Mouse (Mus musculus) adrenal gland, adult 8-10 months (tissue): Measurements from ENCODE around the gene Nedd4. TPM values are rescaled to one million over a fixed set of nuclear protein-coding genes. Genes with fewer than 3 reads are reported as not detected.

ENCODE experiments used
- DNase-seq: peaks from one replicate; pipeline ENCODE4 v3.0.0; 2022
- total RNA-seq, 4 experiments: library from RNA; stranded (reverse); gene quantifications; 2 replicates each; pipeline ENCODE4 v1.2.4; 2022

Gene Nedd4
- total RNA-seq, 4 experiments from 2014 or later: 380 to 518 (median 475) TPM

DNA sequence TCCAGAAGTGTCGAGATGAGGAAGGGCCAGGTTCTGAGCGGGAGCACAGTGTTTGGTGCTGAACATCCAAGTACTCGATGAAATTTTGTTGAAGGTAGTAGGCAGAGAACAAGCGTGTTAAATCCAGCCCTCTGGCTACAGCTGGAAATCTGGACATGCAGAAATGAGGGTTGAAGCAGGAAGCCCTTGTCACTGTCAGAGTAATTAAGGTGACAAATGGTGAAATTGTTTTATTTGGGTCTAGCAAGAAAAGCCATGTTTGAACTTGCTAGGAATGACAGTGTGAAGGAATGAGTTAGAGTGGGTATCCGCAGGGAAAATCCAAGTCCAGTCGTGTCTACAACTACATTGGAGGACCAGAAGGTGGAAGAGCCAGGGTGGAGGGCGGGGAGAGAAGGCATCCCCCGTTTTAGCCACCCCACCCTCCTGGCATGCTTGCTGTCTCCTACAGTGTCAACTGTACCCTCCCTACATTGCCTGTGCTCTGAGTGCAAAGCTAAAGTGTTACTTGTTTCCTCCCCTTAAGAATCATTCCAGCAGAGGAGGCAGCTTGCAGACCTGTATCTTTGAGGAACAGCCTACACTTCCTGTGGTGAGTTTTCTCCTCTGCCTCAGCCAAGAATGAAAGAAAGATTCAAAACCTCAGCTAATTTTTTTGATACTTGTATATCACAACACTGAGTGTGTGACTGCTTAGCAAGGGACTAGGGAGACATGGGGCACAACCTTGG is 62.5 kb downstream of the Nedd4 start:
- no peak for DNase-seq

- peak; percentile 32 for DNase-seq
Measured at GRCm38 (mm10) chr9:72733966-72734365, 71.8 kb downstream of the Nedd4 start.

GRCm38 (mm10) chr9:72735822-72736410 is 73.8 kb downstream of the Nedd4 start:
- no peak for DNase-seq

DNA sequence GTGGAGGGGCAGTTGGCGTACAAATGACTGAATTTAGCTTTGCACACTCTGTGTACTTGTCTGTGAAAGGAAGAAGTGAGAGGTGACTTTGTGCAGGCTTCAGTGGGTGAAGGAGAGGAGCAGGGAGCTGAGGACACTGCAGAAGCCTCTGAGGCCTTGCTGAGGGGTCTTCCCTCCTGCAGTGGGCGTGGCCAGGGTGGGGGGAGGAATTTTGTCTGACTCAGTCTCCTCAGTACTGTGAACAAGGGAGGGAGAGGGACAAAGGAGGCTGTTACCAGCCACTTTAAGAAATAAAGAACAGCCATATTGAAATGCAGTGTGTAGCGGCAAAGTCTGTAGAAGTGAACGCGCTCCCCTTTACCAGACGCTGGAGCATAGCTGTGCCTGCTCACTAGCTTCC is 79.1 kb downstream of the Nedd4 start:
- no peak for DNase-seq

DNA sequence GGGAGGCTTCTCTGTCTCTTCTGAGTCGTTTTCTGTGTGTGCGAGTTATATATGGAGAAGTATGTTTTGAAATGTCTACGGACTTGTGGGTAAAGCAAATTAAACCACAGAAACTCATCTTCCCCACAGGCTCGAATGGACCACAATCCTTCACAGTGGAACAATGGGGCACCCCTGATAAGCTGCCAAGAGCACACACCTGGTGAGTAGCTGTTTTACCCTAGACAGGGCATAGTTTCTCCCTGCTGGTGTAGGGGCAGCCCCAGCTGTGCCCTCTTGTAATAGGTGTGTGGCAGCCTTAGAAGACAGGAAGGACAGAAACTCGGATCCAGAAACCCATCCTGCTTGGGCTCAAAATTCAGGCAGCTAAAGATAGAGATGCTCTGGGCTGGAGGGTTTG is 84.1 kb downstream of the Nedd4 start:
- no peak for DNase-seq

GRCm38 (mm10) chr9:72750272-72750671 is 88.1 kb downstream of the Nedd4 start:
- no peak for DNase-seq

GRCm38 (mm10) chr9:72752656-72753055 is 90.5 kb downstream of the Nedd4 start:
- DNase-seq: no peak

- no peak for DNase-seq
Measured at GRCm38 (mm10) chr9:72753741-72754140, 91.6 kb downstream of the Nedd4 start.

DNA sequence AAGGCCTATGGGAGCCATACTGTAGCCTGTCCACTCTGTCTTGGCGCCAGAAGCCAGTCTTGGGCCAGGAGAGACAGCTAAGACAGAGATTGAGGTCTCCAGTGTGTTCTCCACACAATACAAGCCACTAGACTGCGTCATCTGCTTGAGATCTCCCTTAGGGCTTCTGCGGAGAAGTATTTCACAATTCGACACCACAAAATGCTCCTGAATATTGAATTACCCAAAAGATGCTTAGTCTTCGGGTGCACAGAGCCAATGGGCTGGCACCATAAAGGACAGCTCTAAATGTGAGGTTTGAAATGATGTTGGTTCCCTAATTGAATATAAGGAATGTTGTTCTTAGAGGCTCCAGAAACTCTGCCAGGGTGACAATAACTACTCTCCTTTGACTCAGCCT is 95.0 kb downstream of the Nedd4 start:
- no peak for DNase-seq

- DNase-seq: no peak
Measured at GRCm38 (mm10) chr9:72758705-72759131, 96.6 kb downstream of the Nedd4 start.

- DNase-seq: no peak
Measured at GRCm38 (mm10) chr9:72763050-72763718, 101.0 kb downstream of the Nedd4 start.

DNA sequence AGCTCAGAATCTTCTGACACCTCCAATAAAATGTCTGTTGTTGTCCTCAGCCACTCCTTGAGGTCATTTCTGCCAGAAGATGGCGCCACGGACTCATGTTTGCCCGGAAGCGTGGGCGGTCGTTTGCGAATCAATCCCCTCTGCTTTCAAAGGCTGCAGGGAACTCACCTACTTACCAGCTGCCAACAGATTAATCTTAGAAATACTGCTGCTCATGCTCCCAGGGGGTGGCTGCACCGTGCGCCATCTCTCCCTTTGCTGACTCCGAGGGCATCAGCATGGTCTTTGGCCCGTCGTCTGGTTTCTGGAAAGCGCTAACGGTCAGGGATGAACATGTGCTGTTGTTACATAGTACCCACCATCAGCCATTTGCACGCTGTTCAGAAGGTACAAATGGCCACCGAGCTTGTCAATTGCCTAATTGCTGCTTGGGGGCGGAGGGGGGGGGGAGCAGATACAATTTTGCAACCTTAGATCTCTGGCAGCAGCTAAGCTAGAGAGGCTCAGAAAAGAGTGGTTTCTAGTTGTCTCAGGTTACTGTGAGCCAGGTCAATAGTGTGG is 104.7 kb downstream of the Nedd4 start:
- peak; percentile 66 for DNase-seq

DNA sequence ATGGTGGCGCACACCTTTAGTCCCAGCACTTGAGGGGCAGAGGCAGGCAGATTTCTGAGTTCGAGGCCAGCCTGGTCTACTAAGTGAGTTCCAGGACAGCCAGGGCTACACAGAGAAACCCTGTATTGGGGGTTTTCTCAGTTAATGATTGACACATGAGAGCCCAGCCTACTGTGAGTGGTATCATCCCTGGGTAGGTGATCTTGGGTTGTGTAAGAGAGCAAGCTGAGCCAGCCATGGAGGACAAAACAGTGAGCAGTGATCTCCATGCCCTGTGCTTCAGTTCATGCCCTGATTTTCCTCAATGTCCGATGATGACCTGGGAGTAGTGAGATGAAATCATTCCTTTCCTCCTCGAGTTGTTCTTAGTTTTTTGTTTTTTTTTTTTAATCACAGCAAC is 112.9 kb downstream of the Nedd4 start:
- DNase-seq: no peak

DNA sequence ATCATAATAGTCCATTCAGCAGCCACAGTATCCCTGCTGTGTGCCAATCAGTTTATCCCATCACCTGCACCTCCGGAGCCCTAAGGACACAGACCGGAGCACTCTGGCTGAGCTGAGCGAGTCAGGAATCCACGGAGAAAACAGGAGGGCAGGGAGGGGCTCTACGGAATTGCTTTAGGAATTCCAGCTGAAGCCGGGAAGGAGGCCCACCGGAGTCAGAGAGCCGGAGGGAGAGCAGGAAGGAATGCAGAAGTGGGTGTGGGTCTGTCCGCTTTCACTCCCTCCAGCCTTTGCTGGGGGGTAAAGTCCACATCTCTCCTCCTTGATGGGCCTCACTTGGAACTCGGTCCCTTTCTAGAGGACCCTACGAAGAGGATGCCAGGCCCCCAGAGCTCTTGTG is 116.9 kb downstream of the Nedd4 start:
- DNase-seq: no peak

- no peak for DNase-seq
Measured at GRCm38 (mm10) chr9:72779733-72780132, 117.6 kb downstream of the Nedd4 start.

DNA sequence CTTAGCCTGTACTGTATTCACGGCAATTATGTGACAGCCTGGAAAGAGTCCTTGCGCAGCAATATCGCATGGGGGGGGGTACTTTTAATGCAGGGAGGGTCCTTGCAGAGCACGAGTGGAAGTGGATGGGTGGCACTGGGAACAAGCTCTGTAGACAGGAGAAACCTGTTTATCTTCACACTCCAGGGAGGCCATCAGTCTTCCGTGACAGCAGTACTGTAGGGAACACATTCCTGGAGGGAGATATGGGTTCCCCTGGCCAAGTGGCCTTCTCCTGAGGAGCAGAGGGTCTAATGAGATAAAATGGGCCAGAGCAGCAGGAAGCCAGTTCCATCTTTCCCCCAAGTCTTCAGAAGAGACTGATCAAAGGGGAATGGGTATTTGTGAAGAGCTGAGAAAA is 118.5 kb downstream of the Nedd4 start:
- no peak for DNase-seq

DNA sequence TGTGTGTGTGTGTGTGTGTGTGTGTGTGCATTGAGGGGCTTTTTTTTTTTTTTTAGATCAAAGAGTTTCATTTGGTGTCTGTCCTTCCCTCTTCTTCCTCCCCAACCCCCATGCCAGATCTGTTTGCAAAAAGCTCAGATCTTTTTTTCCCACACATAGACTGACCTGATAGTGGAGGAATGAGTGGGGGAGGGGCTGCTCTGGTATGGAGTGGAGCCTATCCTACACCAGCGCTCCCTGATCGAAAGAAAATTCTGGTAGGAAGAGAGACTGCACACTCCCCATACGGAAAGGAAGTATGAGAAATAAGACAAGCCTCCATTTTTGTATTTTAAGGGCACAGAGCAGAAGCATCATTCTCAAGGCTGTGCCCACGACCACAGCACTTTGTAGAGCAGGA is 119.3 kb downstream of the Nedd4 start:
- DNase-seq: no peak

- no peak for DNase-seq
Measured at GRCm38 (mm10) chr9:72782121-72782520, 120.0 kb downstream of the Nedd4 start.

DNA sequence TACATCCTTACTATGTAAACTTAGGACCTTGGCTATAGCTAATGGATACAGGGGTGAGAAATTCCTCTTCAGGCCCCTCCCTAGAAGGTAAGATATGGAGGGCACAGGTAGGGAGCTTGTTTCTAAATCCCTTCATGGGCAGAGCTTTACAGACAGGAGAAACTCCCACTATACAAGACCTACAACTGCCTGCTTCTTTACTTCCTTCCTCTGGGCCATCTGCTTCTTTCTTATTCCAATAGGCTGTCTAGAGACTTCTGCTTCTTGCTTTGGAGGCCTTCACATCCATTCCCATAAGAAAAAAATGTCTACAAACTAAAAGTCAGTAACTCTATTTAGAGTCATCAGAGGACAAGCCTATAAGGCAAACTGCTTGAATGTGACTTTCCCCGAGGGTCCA is 125.6 kb downstream of the Nedd4 start:
- DNase-seq: no peak

DNA sequence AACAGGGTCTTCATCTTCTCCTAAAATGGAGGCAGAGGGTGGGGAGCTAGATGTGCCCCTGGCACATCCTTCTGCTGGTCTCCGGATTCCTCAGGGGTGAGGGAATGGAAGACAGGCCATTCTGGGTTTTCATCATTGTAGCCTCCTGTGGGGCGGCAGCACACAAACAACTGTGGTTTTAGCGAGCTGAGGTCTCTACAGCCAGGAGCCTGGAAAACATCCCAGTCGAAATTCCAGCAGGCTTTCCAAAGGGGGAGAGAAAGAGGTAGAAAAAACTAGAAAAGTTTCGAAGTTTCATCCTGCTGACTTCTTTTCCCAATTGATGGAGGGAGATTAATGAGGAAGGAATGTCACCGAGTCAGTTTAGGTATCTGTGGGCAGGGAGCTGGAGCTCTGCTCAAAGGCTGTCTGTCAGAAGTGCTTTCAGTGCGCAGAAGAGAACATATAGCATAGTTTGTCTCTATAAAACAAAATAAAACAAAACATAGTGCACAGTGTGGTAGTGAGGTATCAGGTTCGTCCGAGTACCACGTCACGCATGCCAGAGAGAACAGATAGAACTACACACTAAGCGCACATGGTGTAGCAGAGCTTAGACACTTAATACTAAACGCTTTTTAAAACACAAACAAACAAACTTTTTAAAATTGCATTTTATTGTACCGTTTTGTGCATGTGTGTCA is 128.5 kb downstream of the Nedd4 start:
- no peak for DNase-seq

GRCm38 (mm10) chr9:72791213-72791582 is 129.1 kb downstream of the Nedd4 start:
- no peak for DNase-seq

DNA sequence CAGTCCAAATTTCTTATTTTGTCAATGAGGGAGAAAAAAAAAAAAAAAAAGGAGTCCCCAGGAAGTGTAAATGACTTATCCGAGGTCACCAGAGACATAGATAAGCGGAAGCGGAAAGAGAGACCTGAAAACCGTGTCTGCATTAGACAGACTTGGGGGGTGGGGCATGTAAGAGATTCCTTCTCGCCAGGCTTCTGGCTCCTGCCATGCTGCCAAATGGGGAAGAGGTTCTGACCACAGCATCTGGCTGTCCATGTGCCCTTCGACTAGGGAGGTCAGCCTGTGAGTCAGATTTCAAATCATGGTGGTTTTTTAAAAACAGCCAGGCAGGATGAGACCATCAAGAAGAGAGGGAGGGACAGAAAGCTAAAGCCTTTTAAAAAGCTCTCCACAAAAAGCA is 129.5 kb downstream of the Nedd4 start:
- DNase-seq: peak; percentile 63

DNA sequence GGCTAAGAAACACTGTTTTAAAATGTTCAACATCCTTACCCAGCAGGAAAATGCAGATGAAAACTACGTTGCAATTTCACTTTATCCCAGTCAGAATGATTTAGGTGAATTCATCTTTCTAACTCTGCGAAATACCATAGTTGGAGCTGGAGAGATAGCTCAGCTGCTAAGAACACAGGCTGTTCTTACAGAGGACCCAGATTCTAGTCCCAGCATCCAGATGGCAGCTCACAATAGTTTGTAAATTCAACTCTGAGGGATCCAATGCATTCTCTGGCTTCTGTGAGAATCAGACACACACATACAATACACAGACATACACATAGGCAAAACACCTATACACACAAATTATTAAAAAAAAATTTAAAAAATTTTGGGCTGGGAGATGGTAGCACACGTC is 133.1 kb downstream of the Nedd4 start:
- no peak for DNase-seq
